Mouse (Mus musculus): ENCODE measurements at regions not wholly inside any gene's neighbourhood (a gene's known extent, or its start where the extent isn't known, plus 50 kb on each side); places are given as distances from the start of the nearest gene placed in this dataset.

GRCm38 (mm10) chr4:124008725-124009124 lies 90.9 kb upstream of the 4930535I16Rik start:
- peaks cover 4% of the 10 kb centered on the region for H3K27me3 ChIP-seq (ENCODE audit: control insufficient read depth, insufficient read depth, insufficient read length)

GRCm38 (mm10) chr4:124005626-124006315 lies 87.9 kb upstream of the 4930535I16Rik start:
- peaks cover 4% of the 10 kb centered on the region for H3K27me3 ChIP-seq (ENCODE audit: control insufficient read depth, insufficient read depth, insufficient read length)
- no peaks in the 10 kb centered on the region for H3K79me2 ChIP-seq (ENCODE audit: control insufficient read depth, insufficient read depth)
- no peak overlapping the region for H3K4me3 ChIP-seq (ENCODE audit: insufficient read depth, poor library complexity, severe bottlenecking)
- H3ac ChIP-seq (ENCODE audit: control insufficient read depth, insufficient read length, low read depth): no peak overlapping the region
- H3K36me3 ChIP-seq (ENCODE audit: control insufficient read depth, insufficient read depth): no peaks in the 10 kb centered on the region
- TF ChIP-seq MYOD1 (IDR thresholded peaks at IDR 0.05; ENCODE audit: control insufficient read depth, insufficient read length, low read depth) (no peak), CTCF (IDR thresholded peaks at IDR 0.05; ENCODE audit: control insufficient read depth, insufficient read depth, insufficient read length) (no peak), CEBPB (IDR thresholded peaks at IDR 0.05; ENCODE audit: low read depth) (no peak), USF1 (IDR thresholded peaks at IDR 0.05; ENCODE audit: low read depth) (no peak), FOSL1 (IDR thresholded peaks at IDR 0.05; ENCODE audit: insufficient read depth, low read length, poor library complexity, severe bottlenecking) (no peak), MAX (IDR thresholded peaks at IDR 0.05) (no peak), MYOG (IDR thresholded peaks at IDR 0.05; ENCODE audit: control insufficient read depth, extremely low read depth, insufficient read length) (no peak)
- H3K79me3 ChIP-seq (ENCODE audit: low read depth): no peaks in the 10 kb centered on the region

More at GRCm38 (mm10) chr4:124008725-124009124, 90.9 kb upstream of the 4930535I16Rik start:
- Histone ChIP-seq H3K79me3 (ENCODE audit: low read depth) (no peaks in the 10 kb centered on the region), H3K4me3 (ENCODE audit: insufficient read depth, poor library complexity, severe bottlenecking) (no peak overlapping the region), H3K36me3 (ENCODE audit: control insufficient read depth, insufficient read depth) (no peaks in the 10 kb centered on the region), H3K79me2 (ENCODE audit: control insufficient read depth, insufficient read depth) (no peaks in the 10 kb centered on the region), H3ac (ENCODE audit: control insufficient read depth, insufficient read length, low read depth) (no peak overlapping the region)
- no peak for TF ChIP-seq USF1 (IDR thresholded peaks at IDR 0.05; ENCODE audit: low read depth)
- TF ChIP-seq FOSL1 (IDR thresholded peaks at IDR 0.05; ENCODE audit: insufficient read depth, low read length, poor library complexity, severe bottlenecking): no peak
- TF ChIP-seq CEBPB (IDR thresholded peaks at IDR 0.05; ENCODE audit: low read depth): no peak
- no peak for TF ChIP-seq MYOG (IDR thresholded peaks at IDR 0.05; ENCODE audit: control insufficient read depth, extremely low read depth, insufficient read length)
- TF ChIP-seq CTCF (IDR thresholded peaks at IDR 0.05; ENCODE audit: control insufficient read depth, insufficient read depth, insufficient read length): no peak
- TF ChIP-seq MAX (IDR thresholded peaks at IDR 0.05): no peak
- no peak for TF ChIP-seq MYOD1 (IDR thresholded peaks at IDR 0.05; ENCODE audit: control insufficient read depth, insufficient read length, low read depth)

- Histone ChIP-seq H3K79me2 (ENCODE audit: control insufficient read depth, insufficient read depth) (no peaks in the 10 kb centered on the region), H3K27me3 (ENCODE audit: control insufficient read depth, insufficient read depth, insufficient read length) (peaks cover 8% of the 10 kb centered on the region), H3ac (ENCODE audit: control insufficient read depth, insufficient read length, low read depth) (no peak overlapping the region), H3K4me3 (ENCODE audit: insufficient read depth, poor library complexity, severe bottlenecking) (no peak overlapping the region), H3K79me3 (ENCODE audit: low read depth) (no peaks in the 10 kb centered on the region), H3K36me3 (ENCODE audit: control insufficient read depth, insufficient read depth) (no peaks in the 10 kb centered on the region)
- TF ChIP-seq MYOD1 (IDR thresholded peaks at IDR 0.05; ENCODE audit: control insufficient read depth, insufficient read length, low read depth) (no peak), FOSL1 (IDR thresholded peaks at IDR 0.05; ENCODE audit: insufficient read depth, low read length, poor library complexity, severe bottlenecking) (no peak)
Measured at GRCm38 (mm10) chr4:124002760-124003159, 84.9 kb upstream of the 4930535I16Rik start.

GRCm38 (mm10) chr4:124002105-124002504 lies 84.3 kb upstream of the 4930535I16Rik start:
- peaks cover 8% of the 10 kb centered on the region for H3K27me3 ChIP-seq (ENCODE audit: control insufficient read depth, insufficient read depth, insufficient read length)
- no peaks in the 10 kb centered on the region for H3K79me3 ChIP-seq (ENCODE audit: low read depth)

GRCm38 (mm10) chr4:123995815-123996214 lies 78.0 kb upstream of the 4930535I16Rik start:
- Histone ChIP-seq H3K79me2 (ENCODE audit: control insufficient read depth, insufficient read depth) (no peaks in the 10 kb centered on the region), H3K79me3 (ENCODE audit: low read depth) (no peaks in the 10 kb centered on the region), H3K4me3 (ENCODE audit: insufficient read depth, poor library complexity, severe bottlenecking) (no peak overlapping the region), H3K36me3 (ENCODE audit: control insufficient read depth, insufficient read depth) (no peaks in the 10 kb centered on the region), H3K27me3 (ENCODE audit: control insufficient read depth, insufficient read depth, insufficient read length) (peaks cover 24% of the 10 kb centered on the region), H3ac (ENCODE audit: control insufficient read depth, insufficient read length, low read depth) (no peak overlapping the region)
- TF ChIP-seq CTCF (IDR thresholded peaks at IDR 0.05; ENCODE audit: control insufficient read depth, insufficient read depth, insufficient read length) (no peak), MAX (IDR thresholded peaks at IDR 0.05) (no peak), USF1 (IDR thresholded peaks at IDR 0.05; ENCODE audit: low read depth) (no peak), MYOD1 (IDR thresholded peaks at IDR 0.05; ENCODE audit: control insufficient read depth, insufficient read length, low read depth) (no peak), CEBPB (IDR thresholded peaks at IDR 0.05; ENCODE audit: low read depth) (no peak), MYOG (IDR thresholded peaks at IDR 0.05; ENCODE audit: control insufficient read depth, extremely low read depth, insufficient read length) (no peak), FOSL1 (IDR thresholded peaks at IDR 0.05; ENCODE audit: insufficient read depth, low read length, poor library complexity, severe bottlenecking) (no peak)

More at GRCm38 (mm10) chr4:124002105-124002504, 84.3 kb upstream of the 4930535I16Rik start:
- H3K36me3 ChIP-seq (ENCODE audit: control insufficient read depth, insufficient read depth): no peaks in the 10 kb centered on the region
- no peak overlapping the region for H3K4me3 ChIP-seq (ENCODE audit: insufficient read depth, poor library complexity, severe bottlenecking)
- TF ChIP-seq CEBPB (IDR thresholded peaks at IDR 0.05; ENCODE audit: low read depth): no peak
- TF ChIP-seq USF1 (IDR thresholded peaks at IDR 0.05; ENCODE audit: low read depth): no peak
- TF ChIP-seq MYOG (IDR thresholded peaks at IDR 0.05; ENCODE audit: control insufficient read depth, extremely low read depth, insufficient read length): no peak
- TF ChIP-seq CTCF (IDR thresholded peaks at IDR 0.05; ENCODE audit: control insufficient read depth, insufficient read depth, insufficient read length): no peak
- TF ChIP-seq MYOD1 (IDR thresholded peaks at IDR 0.05; ENCODE audit: control insufficient read depth, insufficient read length, low read depth): no peak
- no peak for TF ChIP-seq MAX (IDR thresholded peaks at IDR 0.05)
- no peak for TF ChIP-seq FOSL1 (IDR thresholded peaks at IDR 0.05; ENCODE audit: insufficient read depth, low read length, poor library complexity, severe bottlenecking)
- no peak overlapping the region for H3ac ChIP-seq (ENCODE audit: control insufficient read depth, insufficient read length, low read depth)
- no peaks in the 10 kb centered on the region for H3K79me2 ChIP-seq (ENCODE audit: control insufficient read depth, insufficient read depth)

Measured in C2C12 (cell line).